Mouse (Mus musculus): ENCODE data around the gene Sorbs1.

DNA sequence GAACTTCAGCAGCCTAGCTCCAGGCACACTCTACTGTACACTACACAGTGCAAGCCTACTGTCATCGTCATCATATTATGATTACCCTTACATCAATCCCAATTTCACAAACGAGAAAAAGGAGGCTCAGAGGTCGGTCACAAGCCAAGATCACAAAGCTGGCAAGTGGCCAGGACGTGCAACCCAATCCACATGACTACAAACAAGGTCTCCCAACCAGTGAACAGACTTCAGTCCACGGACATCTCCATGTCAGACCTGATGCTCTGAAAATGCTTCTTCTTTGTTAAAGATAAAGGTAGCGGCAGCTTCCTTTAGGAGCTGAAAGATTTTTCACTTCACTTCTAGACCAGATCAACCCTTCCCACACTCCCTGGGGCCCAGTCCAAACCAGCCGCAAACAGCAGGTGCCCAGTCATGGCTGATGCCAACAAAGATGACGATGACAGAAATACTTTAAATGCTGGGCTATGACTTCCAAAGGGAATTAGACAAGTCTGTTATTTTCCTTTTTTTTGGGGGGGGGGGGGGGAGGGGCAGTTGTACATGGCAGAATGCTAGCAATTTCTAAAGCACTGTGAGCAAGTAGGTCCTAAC lies 80.2 kb downstream of the Sorbs1 start:
- TF ChIP-seq MAX (IDR thresholded peaks at IDR 0.05; ENCODE audit: low read depth) = no peak
- TF ChIP-seq E2F4 (IDR thresholded peaks at IDR 0.05; ENCODE audit: insufficient read depth) = no peak
- no peak for TF ChIP-seq TCF12 (IDR thresholded peaks at IDR 0.05; ENCODE audit: insufficient read depth, poor library complexity, severe bottlenecking)
- no peak for TF ChIP-seq POLR2A (IDR thresholded peaks at IDR 0.05; ENCODE audit: insufficient read length, low read depth)
- no peak for TF ChIP-seq USF1 (IDR thresholded peaks at IDR 0.05; ENCODE audit: low read depth)
- TF ChIP-seq CEBPB (IDR thresholded peaks at IDR 0.05; ENCODE audit: insufficient read depth, poor library complexity, severe bottlenecking) = no peak

Measured in myocyte (in vitro differentiated cells).